ENCODE assay signal across 18 mouse cellular contexts in the genomic region with DNA sequence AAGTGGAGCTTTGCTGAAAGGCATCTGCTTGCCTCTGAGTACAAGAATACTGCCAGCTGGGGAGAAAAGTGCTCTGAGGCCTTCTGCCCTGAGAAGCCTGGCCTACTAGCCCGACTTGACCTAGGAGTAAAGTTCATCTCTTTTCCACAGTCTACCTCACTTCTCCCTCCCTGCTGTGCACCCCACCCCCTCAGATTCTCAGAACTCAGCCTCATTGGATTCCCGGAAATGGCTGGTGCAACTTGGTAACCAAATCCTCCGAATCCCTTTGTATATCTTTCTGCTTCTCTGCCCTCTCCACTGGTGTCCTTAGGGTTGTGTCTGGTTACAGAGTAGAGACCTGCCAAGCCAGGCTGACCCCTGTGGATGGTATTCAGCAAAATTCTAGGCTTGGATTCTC. TPM values are rescaled to one million over a fixed set of nuclear protein-coding genes. Genes with fewer than 3 reads are reported as not detected.
DNase-seq lines count a peak whose midpoint lies in the region; ATAC-seq lines count a peak whose summit lies in the region.
"Had no signal": no experiment of that assay in that cellular context is flagged by ENCODE, and none has a peak within 500 bp of the region (broad histone marks: within the 10 kb centered on the region; RNA-seq: fewer than 3 reads in every experiment).

No protein-coding gene starts in this region.

- no peak overlapping the region for H3K9ac ChIP-seq in kidney, embryonic 15.5 days
- H3K9ac ChIP-seq in liver, embryonic 16.5 days (ENCODE audit: low read depth, low read length), result peak overlapping the region; percentile 57
- H3K9ac ChIP-seq in hindbrain, embryonic 12.5 days, result no peak overlapping the region
- H3K9ac ChIP-seq in forebrain, embryonic 13.5 days, result no peak overlapping the region
- H3K9ac ChIP-seq: forebrain, embryonic 15.5 days; hindbrain, embryonic 15.5 days had no signal

- no peak overlapping the region for H3K4me2 ChIP-seq in kidney, embryonic 15.5 days
- H3K4me2 ChIP-seq in liver, embryonic 16.5 days (ENCODE audit: low read depth, low read length), result peak overlapping the region; percentile 43
- H3K4me2 ChIP-seq in hindbrain, embryonic 12.5 days (replicated peaks), result no peak overlapping the region
- H3K4me2 ChIP-seq in forebrain, embryonic 13.5 days, result no peak overlapping the region
- H3K4me2 ChIP-seq: forebrain, embryonic 15.5 days; hindbrain, embryonic 15.5 days had no signal

- peaks cover 76% of the 10 kb centered on the region for H3K4me1 ChIP-seq in erythroblast, embryonic 14.5 days (ENCODE audit: control insufficient read depth)
- H3K4me1 ChIP-seq in kidney, embryonic 15.5 days, result peaks cover 3% of the 10 kb centered on the region; the same call in 1 of the 2 replicates
- H3K4me1 ChIP-seq in liver, embryonic 16.5 days (ENCODE audit: control insufficient read depth, low read depth, low read length), result peaks cover 63% of the 10 kb centered on the region
- no peaks in the 10 kb centered on the region for H3K4me1 ChIP-seq in hindbrain, embryonic 12.5 days
- H3K4me1 ChIP-seq in forebrain, embryonic 13.5 days, result no peaks in the 10 kb centered on the region
- H3K4me1 ChIP-seq: forebrain, embryonic 15.5 days; hindbrain, embryonic 15.5 days had no signal

- peak overlapping the region; percentile 41; the same call in 1 of the 2 replicates for H3K27ac ChIP-seq in kidney, embryonic 15.5 days
- H3K27ac ChIP-seq in liver, embryonic 16.5 days (ENCODE audit: low read length), result peak overlapping the region; percentile 93
- no peak overlapping the region for H3K27ac ChIP-seq in hindbrain, embryonic 12.5 days
- H3K27ac ChIP-seq in forebrain, embryonic 13.5 days, result no peak overlapping the region
- H3K27ac ChIP-seq: forebrain, embryonic 15.5 days; hindbrain, embryonic 15.5 days; macrophage had no signal

- H3K9me3 ChIP-seq in erythroblast, embryonic 14.5 days (ENCODE audit: control insufficient read depth, low read length), result no peaks in the 10 kb centered on the region
- no peaks in the 10 kb centered on the region for H3K9me3 ChIP-seq in kidney, embryonic 15.5 days (replicated peaks)
- no peaks in the 10 kb centered on the region for H3K9me3 ChIP-seq in liver, embryonic 16.5 days (replicated peaks; ENCODE audit: control insufficient read depth, low read length)
- H3K9me3 ChIP-seq in hindbrain, embryonic 12.5 days (replicated peaks), result no peaks in the 10 kb centered on the region
- no peaks in the 10 kb centered on the region for H3K9me3 ChIP-seq in forebrain, embryonic 13.5 days (replicated peaks)
- H3K9me3 ChIP-seq: forebrain, embryonic 15.5 days; hindbrain, embryonic 15.5 days had no signal

- 45% methylated on average over 3 of the region's 3 CpGs for WGBS in kidney, embryonic 15.5 days
- 37% methylated on average over 3 of the region's 3 CpGs for WGBS in liver, embryonic 16.5 days (ENCODE audit: insufficient replicate concordance)
- WGBS in hindbrain, embryonic 12.5 days, result 47% methylated on average over 3 of the region's 3 CpGs
- 62% methylated on average over 3 of the region's 3 CpGs for WGBS in forebrain, embryonic 13.5 days

- H3K4me3 ChIP-seq in erythroblast, embryonic 14.5 days (replicated peaks), result peak overlapping the region; percentile 22
- no peak overlapping the region for H3K4me3 ChIP-seq in kidney, embryonic 15.5 days (replicated peaks)
- H3K4me3 ChIP-seq in liver, embryonic 16.5 days (ENCODE audit: low read depth, low read length), result no peak overlapping the region
- no peak overlapping the region for H3K4me3 ChIP-seq in hindbrain, embryonic 12.5 days
- no peak overlapping the region for H3K4me3 ChIP-seq in forebrain, embryonic 13.5 days
- H3K4me3 ChIP-seq: forebrain, embryonic 15.5 days; hindbrain, embryonic 15.5 days had no signal

- peaks cover 6% of the 10 kb centered on the region for H3K36me3 ChIP-seq in erythroblast, embryonic 14.5 days (ENCODE audit: control insufficient read depth)
- no peaks in the 10 kb centered on the region for H3K36me3 ChIP-seq in kidney, embryonic 15.5 days
- no peaks in the 10 kb centered on the region for H3K36me3 ChIP-seq in liver, embryonic 16.5 days (ENCODE audit: control insufficient read depth, insufficient read depth)
- H3K36me3 ChIP-seq in hindbrain, embryonic 12.5 days, result no peaks in the 10 kb centered on the region
- H3K36me3 ChIP-seq in forebrain, embryonic 13.5 days (ENCODE audit: poor library complexity, severe bottlenecking), result no peaks in the 10 kb centered on the region
- H3K36me3 ChIP-seq: forebrain, embryonic 15.5 days; hindbrain, embryonic 15.5 days had no signal

- no peaks in the 10 kb centered on the region for H3K27me3 ChIP-seq in erythroblast, embryonic 14.5 days (ENCODE audit: control insufficient read depth)
- no peaks in the 10 kb centered on the region for H3K27me3 ChIP-seq in kidney, embryonic 15.5 days
- no peaks in the 10 kb centered on the region for H3K27me3 ChIP-seq in liver, embryonic 16.5 days (ENCODE audit: control insufficient read depth, insufficient read depth, low read depth, low read length)
- no peaks in the 10 kb centered on the region for H3K27me3 ChIP-seq in hindbrain, embryonic 12.5 days
- no peaks in the 10 kb centered on the region for H3K27me3 ChIP-seq in forebrain, embryonic 13.5 days
- H3K27me3 ChIP-seq: forebrain, embryonic 15.5 days; hindbrain, embryonic 15.5 days had no signal

- no peak for ATAC-seq in erythroblast, adult 5-6 weeks (replicated peaks; ENCODE audit: low FRiP score, poor library complexity, severe bottlenecking)
- ATAC-seq in kidney, embryonic 15.5 days (replicated peaks; ENCODE audit: low FRiP score), result peak; percentile 59; the same call in 1 of the 2 replicates
- ATAC-seq in liver, embryonic 16.5 days (ENCODE audit: low read depth), result peak; percentile 42
- no peak for ATAC-seq in hindbrain, embryonic 12.5 days (ENCODE audit: low FRiP score)
- ATAC-seq in forebrain, embryonic 13.5 days, result no peak
- ATAC-seq: forebrain, embryonic 15.5 days had no signal

- DNase-seq in kidney, adult 11 months, result peak; percentile 40
- no peak for DNase-seq in kidney, postnatal 10 days
- DNase-seq: right cerebral cortex, postnatal 14 days; thymus, postnatal 36 days had no signal

RNA-seq across cellular contexts. Expression of a gene that starts 20.8 kb away (rescaled TPM):
- polyA plus RNA-seq in erythroblast, embryonic 14.5 days (2012), result not detected in 2 replicates
- not detected in 2 replicates for total RNA-seq in erythroblast, adult 5-6 weeks (2015; ENCODE audit: low replicate concordance)
- not detected in 2 replicates for total RNA-seq in erythroblast, adult 5-6 weeks (2017; ENCODE audit: low replicate concordance)
- polyA plus RNA-seq in kidney, embryonic 15.5 days (2015; fragmentation: Nextera tagmentation; extraction: Ambion mirVana), result not detected in 2 replicates
- not detected in 2 replicates for polyA plus RNA-seq in liver, embryonic 16.5 days (2015; fragmentation: Nextera tagmentation; extraction: Ambion mirVana)
- polyA plus RNA-seq in hindbrain, embryonic 12.5 days (2016; fragmentation: Nextera tagmentation; extraction: Ambion mirVana), result not detected in 2 replicates
- polyA plus RNA-seq in forebrain, embryonic 13.5 days (2015; fragmentation: Nextera tagmentation; extraction: Ambion mirVana), result not detected in 2 replicates
- total RNA-seq: ES-E14; granulocyte monocyte progenitor cell, adult 5-6 weeks; layer of hippocampus, postnatal 10 days; neutrophil, adult 5-6 weeks had no signal
- polyA plus RNA-seq: forebrain, embryonic 15.5 days; hindbrain, embryonic 15.5 days; limb, embryonic 11.5 days; macrophage had no signal

Comparison
In these comparisons a context has a peak if more than half of its experiments do, and no peak if none do; other contexts are left out.
1. ATAC-seq: peak in kidney, embryonic 15.5 days (single experiment) and liver, embryonic 16.5 days (single experiment); none in erythroblast, adult 5-6 weeks (single experiment), hindbrain, embryonic 12.5 days (single experiment) and forebrain, embryonic 13.5 days (single experiment).
2. H3K27ac ChIP-seq: peak in kidney, embryonic 15.5 days (single experiment) and liver, embryonic 16.5 days (single experiment); none in hindbrain, embryonic 12.5 days (single experiment) and forebrain, embryonic 13.5 days (single experiment).